Mouse (Mus musculus) urinary bladder, postnatal 4 days (tissue): ENCODE data around the gene Nfib.

Experiments used
- DNase-seq, 2 experiments: peaks; one replicate each; pipeline ENCODE4 v3.0.0; 2021 to 2022; ENCODE audit warnings: low spot score in 2 of 2

The Nfib gene

DNA sequence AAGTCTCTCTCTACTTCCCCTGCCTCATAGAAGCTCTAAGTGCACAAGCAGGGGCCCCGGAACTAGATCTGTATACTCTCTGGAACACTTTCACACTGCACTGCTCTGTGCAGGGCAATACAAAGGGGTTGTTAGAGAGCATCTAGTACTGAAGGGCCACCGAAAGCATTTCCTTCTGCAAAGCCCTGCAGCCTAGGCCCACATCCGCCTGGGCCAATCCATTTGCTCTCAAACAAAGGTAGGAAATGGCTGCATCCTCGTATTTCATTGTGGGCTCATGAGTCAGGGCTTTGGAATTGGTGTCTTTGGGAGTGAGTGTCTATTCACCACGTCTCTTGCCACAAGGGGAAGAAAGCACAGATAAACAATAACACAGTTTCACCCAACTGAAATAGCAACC, 269.8 kb downstream of the Nfib start:
- no peak for DNase-seq

- no peak for DNase-seq
Observed at GRCm38 (mm10) chr4:82433926-82434705, 271.4 kb downstream of the Nfib start.

DNA sequence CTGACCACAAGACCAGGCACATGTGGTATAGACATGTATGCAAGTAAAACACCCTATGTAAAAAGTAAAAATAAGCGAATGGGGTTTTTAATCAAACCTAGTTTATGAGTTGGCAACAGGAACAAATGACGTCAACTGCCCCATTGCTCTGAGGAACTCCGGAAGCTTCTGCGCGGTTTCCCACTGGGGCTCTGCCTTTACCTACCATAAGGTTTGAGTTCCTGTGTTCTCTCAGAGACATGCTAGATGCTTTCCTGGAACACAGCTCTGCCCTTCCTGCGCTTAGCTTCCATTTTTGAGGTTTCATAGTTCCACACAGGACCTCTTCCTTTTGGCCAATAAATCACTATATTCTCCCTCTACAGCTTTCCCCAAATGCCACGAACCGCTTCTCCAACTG, 273.7 kb downstream of the Nfib start:
- DNase-seq = no peak

GRCm38 (mm10) chr4:82430802-82431201, 274.7 kb downstream of the Nfib start:
- DNase-seq = no peak

- DNase-seq = no peak
Observed at GRCm38 (mm10) chr4:82426224-82426623, 279.3 kb downstream of the Nfib start.

GRCm38 (mm10) chr4:82418241-82418640, 287.3 kb downstream of the Nfib start:
- DNase-seq = no peak

DNA sequence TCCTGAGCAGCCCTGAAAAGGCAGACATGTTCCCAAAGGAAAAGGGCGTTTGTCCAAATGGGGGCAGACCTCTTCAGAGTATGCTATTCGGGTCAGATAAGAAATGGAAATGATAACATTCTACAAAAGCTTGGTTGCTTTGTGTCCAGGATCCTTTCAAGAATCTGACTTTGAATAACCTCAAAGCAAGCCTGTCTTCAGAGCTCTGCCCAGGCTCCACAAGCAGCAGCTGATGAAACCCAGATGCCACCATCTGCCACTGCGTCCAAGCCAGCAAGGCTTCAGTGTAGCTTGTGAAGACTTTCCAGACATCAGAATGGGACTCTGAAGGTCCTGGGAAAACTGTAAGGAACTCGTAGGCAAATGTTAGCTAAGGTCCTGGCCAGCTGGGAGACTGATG, 289.7 kb downstream of the Nfib start:
- no peak for DNase-seq

- no peak for DNase-seq
Observed at GRCm38 (mm10) chr4:82412651-82413050, 292.9 kb downstream of the Nfib start.

- DNase-seq = no peak
Observed at GRCm38 (mm10) chr4:82411965-82412364, 293.6 kb downstream of the Nfib start.

GRCm38 (mm10) chr4:82408463-82409404, 296.8 kb downstream of the Nfib start:
- no peak for DNase-seq

GRCm38 (mm10) chr4:82406511-82406910, 299.0 kb downstream of the Nfib start:
- no peak for DNase-seq

- no peak for DNase-seq
Observed at GRCm38 (mm10) chr4:82405791-82406190, 299.8 kb downstream of the Nfib start.

GRCm38 (mm10) chr4:82403975-82404651, 301.4 kb downstream of the Nfib start:
- peak in 1 of 2 experiments; percentile 36 for DNase-seq

GRCm38 (mm10) chr4:82402666-82403065, 302.9 kb downstream of the Nfib start:
- no peak for DNase-seq

DNA sequence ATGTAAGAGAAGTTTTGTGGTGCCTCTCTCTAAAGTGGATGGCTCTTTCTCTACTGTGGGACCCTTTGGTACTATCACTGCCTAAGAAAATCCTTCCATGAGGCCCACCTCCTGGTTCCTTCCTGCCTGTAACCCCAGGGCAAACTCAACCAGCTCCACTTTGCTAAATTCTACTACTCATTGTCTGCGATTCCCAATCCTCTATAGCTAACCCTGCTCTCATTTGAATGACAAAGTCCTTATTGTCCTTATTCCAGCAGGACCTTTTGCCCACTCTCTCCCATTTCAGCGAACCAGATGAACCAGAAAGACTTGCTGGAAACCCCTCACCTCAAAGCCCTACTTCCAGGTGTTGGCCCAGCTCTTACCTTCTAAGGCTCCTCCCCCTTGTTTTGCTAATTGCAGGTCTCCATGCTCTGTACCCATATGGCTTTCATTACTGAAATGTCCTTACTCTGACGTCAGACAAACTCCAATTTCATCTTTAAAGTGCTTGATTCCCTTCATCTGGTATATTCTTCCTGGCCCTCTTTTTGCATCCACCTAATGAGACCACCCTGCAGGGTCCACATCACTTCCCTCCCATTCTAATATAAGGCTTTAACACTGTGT, 304.0 kb downstream of the Nfib start:
- no peak for DNase-seq

GRCm38 (mm10) chr4:82400536-82400935, 305.0 kb downstream of the Nfib start:
- no peak for DNase-seq

DNA sequence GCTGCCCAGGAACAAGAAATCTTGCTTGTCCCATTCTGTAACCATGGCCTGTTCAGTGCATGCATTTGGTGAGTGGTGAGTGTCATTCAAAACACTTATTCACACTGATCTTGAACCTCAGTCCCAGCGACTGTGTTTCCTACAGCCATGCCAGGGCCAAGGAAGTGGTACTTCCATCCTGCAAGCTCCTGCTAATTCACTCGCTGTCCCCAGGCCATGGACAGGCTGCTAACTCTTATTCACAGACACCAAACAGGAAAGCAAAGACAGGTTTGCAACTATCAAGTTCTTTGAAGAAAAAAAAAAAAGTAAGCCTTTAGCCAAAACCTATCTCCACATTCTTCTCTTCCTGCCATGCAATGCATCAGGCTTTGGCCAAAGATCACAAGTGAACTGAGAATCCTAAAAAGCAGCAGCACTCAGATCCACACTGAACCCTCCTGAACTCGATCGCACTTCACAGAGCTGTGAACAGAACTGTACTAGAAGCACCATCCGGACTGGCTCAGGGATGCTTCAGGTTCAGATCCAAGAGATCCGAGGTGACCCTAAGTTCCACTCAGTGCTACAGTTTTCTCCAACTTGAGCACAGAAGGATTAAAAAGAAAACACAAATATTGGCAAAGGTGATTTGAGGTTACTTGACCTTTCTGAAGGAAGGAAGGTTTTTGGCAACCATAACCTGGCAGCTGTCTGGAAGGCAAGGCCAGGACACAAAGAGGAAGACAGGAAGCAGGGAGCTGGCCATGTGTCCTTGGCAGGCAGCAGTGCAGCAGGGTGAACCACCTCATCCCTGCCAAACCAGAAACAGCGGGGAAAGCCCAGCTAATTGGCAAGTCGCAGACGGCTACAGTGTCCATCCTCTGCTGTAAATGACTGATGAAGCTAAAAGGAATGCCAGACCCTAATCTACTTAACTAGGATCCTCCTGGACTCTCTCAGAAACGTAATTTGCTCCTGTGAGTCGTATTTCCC, 305.9 kb downstream of the Nfib start:
- peak in 1 of 2 experiments; percentile 63 for DNase-seq

DNA sequence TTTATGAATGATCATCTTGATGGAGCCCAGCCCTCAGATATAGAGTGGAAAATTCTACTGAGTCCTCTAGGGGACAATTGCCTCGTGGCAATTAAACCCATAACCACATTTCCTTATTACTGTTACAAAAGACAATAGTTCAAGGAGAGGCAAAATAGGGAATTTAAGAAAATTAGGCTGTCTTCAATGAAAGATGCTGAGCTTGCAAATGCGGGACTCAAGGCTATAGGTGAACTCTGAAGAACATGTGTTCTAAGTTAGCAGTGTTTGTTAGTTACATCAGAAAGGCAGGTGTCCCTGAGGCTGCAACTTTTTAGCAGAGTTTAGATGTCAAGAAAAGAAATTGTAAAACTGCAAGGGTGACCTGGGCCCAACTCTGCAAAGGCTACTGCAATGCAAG, 307.3 kb downstream of the Nfib start:
- no peak for DNase-seq

DNA sequence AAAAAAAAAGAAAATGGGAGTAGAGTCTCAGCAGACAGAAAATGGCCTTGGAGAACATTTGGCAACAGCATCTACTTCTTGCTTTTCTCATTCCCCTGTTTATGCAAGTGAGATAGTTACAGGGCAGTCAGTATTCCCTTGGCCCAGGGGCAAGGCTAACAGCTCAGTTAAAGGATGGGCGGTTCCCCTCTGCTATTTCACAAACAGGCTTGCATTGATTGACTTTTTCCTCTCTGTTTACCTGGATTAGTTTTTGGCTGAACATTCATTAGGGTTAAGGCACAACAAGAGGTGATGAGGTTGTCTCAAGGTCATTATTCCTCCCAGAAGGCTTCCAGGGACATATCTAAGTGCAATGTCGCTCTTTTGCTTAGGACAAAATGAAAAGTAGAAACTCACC, 308.7 kb downstream of the Nfib start:
- no peak for DNase-seq

GRCm38 (mm10) chr4:82396003-82396402, 309.5 kb downstream of the Nfib start:
- DNase-seq = no peak

- no peak for DNase-seq
Observed at GRCm38 (mm10) chr4:82394346-82394745, 311.2 kb downstream of the Nfib start.
